ENCODE assay signal across 28 mouse cellular contexts in the genomic region with DNA sequence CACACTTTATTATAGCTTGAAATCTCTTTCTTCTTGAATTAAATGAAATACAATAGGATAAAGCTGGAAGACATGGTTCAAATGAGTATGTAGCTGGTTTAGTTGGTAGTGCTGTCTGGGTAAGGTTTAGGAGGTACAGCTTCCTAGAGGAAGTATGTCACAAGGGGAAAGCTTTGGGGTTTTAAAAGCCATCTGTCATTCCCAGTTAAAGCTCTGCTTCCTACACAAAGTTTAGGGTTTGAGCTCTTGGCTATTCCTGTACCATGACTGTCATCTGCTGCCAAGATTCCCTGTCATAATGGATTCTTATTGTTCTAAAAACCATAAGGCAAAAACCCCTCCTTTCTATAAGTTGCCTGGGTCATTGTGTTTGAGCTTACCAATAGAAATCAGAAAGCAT. TPM values are rescaled to one million over a fixed set of nuclear protein-coding genes. Genes with fewer than 3 reads are reported as not detected.
"Had no signal": no experiment of that assay in that cellular context is flagged by ENCODE, and none has a peak within 500 bp of the region (broad histone marks: within the 10 kb centered on the region; RNA-seq: fewer than 3 reads in every experiment).

No protein-coding gene starts in this region.

- DNase-seq: kidney, postnatal 25 days; layer of hippocampus, adult 9-11 months; liver; lung, postnatal 10 days; retina, postnatal 1 day; right cerebral cortex, postnatal 25 days; spleen, adult 18-20 months; thymus, adult 18-20 months; thymus, postnatal 36 days had no signal

- H3K27me3 ChIP-seq: limb, embryonic 13.5 days; liver, embryonic 12.5 days; liver, embryonic 15.5 days; lung, embryonic 15.5 days; megakaryocyte, embryonic 14.5 days; midbrain, embryonic 13.5 days; neural tube, embryonic 13.5 days; stomach, embryonic 15.5 days had no signal

- ATAC-seq: liver, embryonic 12.5 days; midbrain, embryonic 13.5 days; midbrain, embryonic 16.5 days had no signal

- H3K27ac ChIP-seq: limb, embryonic 10.5 days; limb, embryonic 13.5 days; liver, embryonic 12.5 days; liver, embryonic 15.5 days; lung, embryonic 15.5 days; midbrain, embryonic 10.5 days; midbrain, embryonic 13.5 days; neural tube, embryonic 13.5 days; stomach, embryonic 15.5 days had no signal

- H3K4me1 ChIP-seq: limb, embryonic 10.5 days; liver, embryonic 12.5 days; midbrain, embryonic 13.5 days; neural tube, embryonic 13.5 days had no signal

- H3K9me3 ChIP-seq: limb, embryonic 10.5 days; limb, embryonic 13.5 days; liver, embryonic 12.5 days; liver, embryonic 15.5 days; lung, embryonic 15.5 days; megakaryocyte, embryonic 14.5 days; midbrain, embryonic 10.5 days; midbrain, embryonic 13.5 days; neural tube, embryonic 13.5 days; stomach, embryonic 15.5 days had no signal

- H3K9ac ChIP-seq: limb, embryonic 13.5 days; liver, embryonic 12.5 days; liver, embryonic 15.5 days; lung, embryonic 15.5 days; midbrain, embryonic 13.5 days; neural tube, embryonic 13.5 days; stomach, embryonic 15.5 days had no signal

- H3K4me2 ChIP-seq: limb, embryonic 13.5 days; liver, embryonic 12.5 days; liver, embryonic 15.5 days; lung, embryonic 15.5 days; midbrain, embryonic 13.5 days; neural tube, embryonic 13.5 days; stomach, embryonic 15.5 days had no signal

- H3K36me3 ChIP-seq: liver, embryonic 12.5 days; liver, embryonic 15.5 days; neural tube, embryonic 13.5 days; stomach, embryonic 15.5 days had no signal

- H3K4me3 ChIP-seq: layer of hippocampus, adult 2 months; limb, embryonic 10.5 days; limb, embryonic 13.5 days; liver, embryonic 12.5 days; liver, embryonic 15.5 days; lung, embryonic 15.5 days; megakaryocyte, embryonic 14.5 days; midbrain, embryonic 10.5 days; midbrain, embryonic 13.5 days; myocyte; neural tube, embryonic 13.5 days; stomach, embryonic 15.5 days had no signal

RNA-seq across cellular contexts. Expression of gene Hus1b, which starts 1.8 kb away (rescaled TPM):
- polyA plus RNA-seq: kidney, embryonic 16.5 days; limb, embryonic 10.5 days; limb, embryonic 13.5 days; liver, embryonic 15.5 days; lung, embryonic 15.5 days; midbrain, embryonic 13.5 days; midbrain, embryonic 16.5 days; myocyte; neural tube, embryonic 13.5 days had no signal

RNA-seq across cellular contexts. Expression of gene Gm5447, which starts 28.2 kb away (rescaled TPM):
- total RNA-seq: left cerebral cortex, adult 18-20 months; left cerebral cortex, postnatal 25 days; monocyte, adult 5-6 weeks; neutrophil, adult 5-6 weeks had no signal
- polyA plus RNA-seq: kidney, embryonic 16.5 days; large intestine, adult 2 months; limb, embryonic 10.5 days; limb, embryonic 13.5 days; liver, embryonic 12.5 days; midbrain, embryonic 16.5 days; myocyte; neural tube, embryonic 13.5 days had no signal
